Mouse (Mus musculus): Measurements from ENCODE around the gene Fsd2. TPM values are rescaled to one million over a fixed set of nuclear protein-coding genes. Genes with fewer than 3 reads are reported as not detected.

Fsd2 gene
- total and polyA plus RNA-seq, 3 experiments = 0.03 TPM; not detected in 2

DNA sequence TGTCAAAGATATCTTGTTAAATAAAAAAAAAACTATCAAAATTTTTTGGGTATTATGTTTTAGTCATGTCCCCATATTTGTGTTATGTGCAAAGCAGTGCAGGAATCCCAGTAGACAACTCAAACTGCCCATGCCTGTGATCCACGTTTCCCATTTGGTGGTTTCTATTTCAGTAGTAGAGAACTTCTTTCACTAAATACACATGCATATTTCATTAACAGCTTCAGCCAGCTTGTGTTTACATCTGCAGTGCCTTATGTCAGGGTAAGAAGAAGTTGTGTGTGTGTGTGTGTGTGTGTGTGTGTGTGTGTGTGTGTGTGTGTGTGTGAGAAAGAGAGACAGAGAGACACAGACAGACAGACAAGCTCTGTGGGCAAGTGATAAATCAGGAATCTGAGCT lies 35.3 kb downstream of the Fsd2 start:
- H3K36me3 ChIP-seq (ENCODE audit: control insufficient read depth in 1 of 2, insufficient read depth in 2 of 2, low read length in 2 of 2) = peaks cover 0 to 1% of the 10 kb centered on the region in 2 experiments; a peak in 1 of 4 replicates
- no peak for TF ChIP-seq RAD21 (IDR thresholded peaks at IDR 0.05; ENCODE audit: low read depth, low read length)
- TF ChIP-seq MYC (IDR thresholded peaks at IDR 0.05; ENCODE audit: low read depth, low read length) = no peak
- no peak for TF ChIP-seq MAFK (IDR thresholded peaks at IDR 0.05; ENCODE audit: borderline replicate concordance, low read depth, low read length)
- no peak for TF ChIP-seq ETS1 (IDR thresholded peaks at IDR 0.05; ENCODE audit: low read depth, low read length)
- no peak for TF ChIP-seq NELFE (IDR thresholded peaks at IDR 0.05; ENCODE audit: low read depth, low read length)
- TF ChIP-seq USF1 (IDR thresholded peaks at IDR 0.05; ENCODE audit: low read depth, low read length) = no peak
- TF ChIP-seq SIN3A (IDR thresholded peaks at IDR 0.05; ENCODE audit: low read length) = no peak
- no peak for TF ChIP-seq EP300 (IDR thresholded peaks at IDR 0.05; ENCODE audit: low read depth in 1 of 2, low read length in 2 of 2)
- no peak for TF ChIP-seq TCF12 (IDR thresholded peaks at IDR 0.05; ENCODE audit: low read depth, low read length)
- TF ChIP-seq GATA1 (IDR thresholded peaks at IDR 0.05; ENCODE audit: low read depth, low read length) = no peak
- no peak for TF ChIP-seq JUND (IDR thresholded peaks at IDR 0.05; ENCODE audit: low read depth, low read length)
- TF ChIP-seq CHD1 (IDR thresholded peaks at IDR 0.05; ENCODE audit: low read depth, low read length) = no peak
- no peaks in the 10 kb centered on the region for H3K27me3 ChIP-seq (ENCODE audit: control insufficient read depth in 1 of 2, insufficient read depth in 2 of 2, low read length in 2 of 2)
- H3K9me3 ChIP-seq (replicated peaks; ENCODE audit: insufficient read depth, low read length) = no peaks in the 10 kb centered on the region
- H3K9ac ChIP-seq (ENCODE audit: control insufficient read depth, low read depth, low read length, poor library complexity, severe bottlenecking) = no peak overlapping the region
- H3K79me2 ChIP-seq (ENCODE audit: control insufficient read depth, insufficient read depth, low read length, poor library complexity) = peaks cover under 1% of the 10 kb centered on the region
- no peak for DNase-seq (ENCODE audit: low read depth, low spot score)
- no peak overlapping the region for H3K4me3 ChIP-seq (ENCODE audit: control insufficient read depth in 1 of 2, insufficient read depth in 1 of 2, low read depth in 2 of 2, low read length in 2 of 2)
- H3K4me1 ChIP-seq (ENCODE audit: control insufficient read depth in 1 of 2, insufficient read depth in 2 of 2, low read length in 2 of 2) = no peaks in the 10 kb centered on the region
- no peak overlapping the region for H3K27ac ChIP-seq (ENCODE audit: control insufficient read depth, low read depth, low read length)

GRCm38 (mm10) chr7:81528918-81529317 lies 37.8 kb downstream of the Fsd2 start:
- H3K36me3 ChIP-seq (ENCODE audit: control insufficient read depth in 1 of 2, insufficient read depth in 2 of 2, low read length in 2 of 2) = peaks cover 1 to 4% of the 10 kb centered on the region in 2 experiments; a peak in 2 of 4 replicates

More at GRCm38 (mm10) chr7:81528918-81529317, 37.8 kb downstream of the Fsd2 start:
- TF ChIP-seq GABPA (IDR thresholded peaks at IDR 0.05; ENCODE audit: low read depth, low read length) = no peak
- no peak for TF ChIP-seq MAFK (IDR thresholded peaks at IDR 0.05; ENCODE audit: borderline replicate concordance, low read depth, low read length)
- no peak for TF ChIP-seq MYC (IDR thresholded peaks at IDR 0.05; ENCODE audit: low read depth, low read length)
- TF ChIP-seq ZNF384 (IDR thresholded peaks at IDR 0.05; ENCODE audit: low read depth, low read length) = no peak
- TF ChIP-seq RCOR1 (IDR thresholded peaks at IDR 0.05; ENCODE audit: low read depth, low read length) = no peak
- no peak for TF ChIP-seq SMC3 (IDR thresholded peaks at IDR 0.05; ENCODE audit: low read depth, low read length)
- no peak for TF ChIP-seq ZKSCAN1 (IDR thresholded peaks at IDR 0.05; ENCODE audit: low read depth, low read length)
- TF ChIP-seq CTCF (IDR thresholded peaks at IDR 0.05 in 2 of 3, conservative IDR thresholded peaks at IDR 0.05 in 1 of 3; ENCODE audit: control insufficient read depth in 1 of 3, insufficient read depth in 1 of 3, low read depth in 2 of 3, low read length in 3 of 3, poor library complexity in 1 of 3, severe bottlenecking in 1 of 3) = no peak
- TF ChIP-seq MAX (IDR thresholded peaks at IDR 0.05; ENCODE audit: low read length) = no peak
- no peak for TF ChIP-seq MXI1 (IDR thresholded peaks at IDR 0.05; ENCODE audit: low read depth, low read length)
- no peak for TF ChIP-seq KAT2A (conservative IDR thresholded peaks at IDR 0.05; ENCODE audit: low read depth, low read length)
- no peak for TF ChIP-seq POLR2AphosphoS5 (IDR thresholded peaks at IDR 0.05; ENCODE audit: borderline replicate concordance, low read depth, low read length)
- no peak for TF ChIP-seq EP300 (IDR thresholded peaks at IDR 0.05; ENCODE audit: low read depth in 1 of 2, low read length in 2 of 2)
- TF ChIP-seq TAL1 (IDR thresholded peaks at IDR 0.05; ENCODE audit: low read length) = no peak
- no peak for TF ChIP-seq SIN3A (IDR thresholded peaks at IDR 0.05; ENCODE audit: low read length)
- H3K9ac ChIP-seq (ENCODE audit: control insufficient read depth, low read depth, low read length, poor library complexity, severe bottlenecking) = no peak overlapping the region
- no peak overlapping the region for H3K27ac ChIP-seq (ENCODE audit: control insufficient read depth, low read depth, low read length)
- peaks cover 0 to 3% of the 10 kb centered on the region in 2 experiments; a peak in 1 of 4 replicates for H3K4me1 ChIP-seq (ENCODE audit: control insufficient read depth in 1 of 2, insufficient read depth in 2 of 2, low read length in 2 of 2)
- DNase-seq (ENCODE audit: low read depth, low spot score) = no peak
- H3K9me3 ChIP-seq (replicated peaks; ENCODE audit: insufficient read depth, low read length) = no peaks in the 10 kb centered on the region
- peaks cover 3% of the 10 kb centered on the region for H3K79me2 ChIP-seq (ENCODE audit: control insufficient read depth, insufficient read depth, low read length, poor library complexity)
- no peak overlapping the region for H3K4me3 ChIP-seq (ENCODE audit: control insufficient read depth in 1 of 2, insufficient read depth in 1 of 2, low read depth in 2 of 2, low read length in 2 of 2)
- H3K27me3 ChIP-seq (ENCODE audit: control insufficient read depth in 1 of 2, insufficient read depth in 2 of 2, low read length in 2 of 2) = no peaks in the 10 kb centered on the region

Measured in MEL (cell line).